Mouse (Mus musculus): ENCODE measurements around the gene Sumo1. TPM values are rescaled to one million over a fixed set of nuclear protein-coding genes. Genes with fewer than 3 reads are reported as not detected.
A peak's percentile ranks its signal among the peaks of the same experiment; 100 is the strongest.

The Sumo1 gene
- total and polyA plus RNA-seq, 3 experiments = 122 to 505 (median 296) TPM

GRCm38 (mm10) chr1:59669962-59670630 lies 538 bp downstream of the Sumo1 start:
- Histone ChIP-seq H3K4me2 (ENCODE audit: insufficient read depth, low read depth, poor library complexity, severe bottlenecking) (peak overlapping the region; percentile 71), H3K9ac (ENCODE audit: insufficient read depth, low read depth) (peak overlapping the region; percentile 95), H3K9me3 (replicated peaks; ENCODE audit: low read length) (no peaks in the 10 kb centered on the region), H3K4me3 (replicated peaks in 1 of 3; ENCODE audit: low read depth in 2 of 3, low read length in 2 of 3, poor library complexity in 1 of 3) (peak overlapping the region; percentile 87 to 97 (median 89)), H3K27me3 (replicated peaks) (no peaks in the 10 kb centered on the region), H3K27ac (ENCODE audit: insufficient read depth, low read depth) (peak overlapping the region; percentile 64), H3K79me2 (replicated peaks; ENCODE audit: control insufficient read depth, extremely low read depth, insufficient read depth, poor library complexity, severe bottlenecking) (peaks cover 67% of the 10 kb centered on the region), H3K4me1 (ENCODE audit: control insufficient read depth in 1 of 2, insufficient read depth in 2 of 2) (peaks cover 6 to 46% of the 10 kb centered on the region in 2 experiments; a peak in 3 of 4 replicates), H3K36me3 (replicated peaks in 1 of 2; ENCODE audit: control insufficient read depth in 1 of 2, insufficient read depth in 1 of 2, low read length in 1 of 2) (peaks cover 2 to 23% of the 10 kb centered on the region in 2 experiments)
- dilution Hi-C loops (cut with MboI; ENCODE audit: extremely low pct_ligation_motif_present, extremely low pct_unique_long_range_greater_than_20kb, low sequenced_read_pairs) = no loop called here
- in situ Hi-C loops (cut with MboI; ENCODE audit: low pct_ligation_motif_present, low pct_unique_long_range_greater_than_20kb, low sequenced_read_pairs) = no loop called here
- DNase-seq (ENCODE audit: extremely low read depth) = peak; percentile 56
- no peak for TF ChIP-seq CHD1 (IDR thresholded peaks at IDR 0.05; ENCODE audit: low read depth, low read length)
- peak; percentile 41; the same call in 1 of the 2 replicates for TF ChIP-seq HCFC1 (IDR thresholded peaks at IDR 0.05; ENCODE audit: low read depth, low read length)
- no peak for TF ChIP-seq CHD2 (IDR thresholded peaks at IDR 0.05; ENCODE audit: low read length)
- 0 out of 2 replicates have a peak, but pooled peaks have one; percentile 36 for TF ChIP-seq UBTF (IDR thresholded peaks at IDR 0.05; ENCODE audit: low read depth, low read length)
- TF ChIP-seq SMC3 (IDR thresholded peaks at IDR 0.05; ENCODE audit: low read depth, low read length) = no peak
- no peak for TF ChIP-seq MAFK (IDR thresholded peaks at IDR 0.05; ENCODE audit: insufficient replicate concordance, low read length)
- no peak for TF ChIP-seq JUN (IDR thresholded peaks at IDR 0.05; ENCODE audit: insufficient read depth, low read depth, low read length)
- no peak for TF ChIP-seq CTCF (conservative IDR thresholded peaks at IDR 0.05 in 1 of 2, IDR thresholded peaks at IDR 0.05 in 1 of 2; ENCODE audit: low read depth in 2 of 2, low read length in 2 of 2)
- TF ChIP-seq ELF1 (IDR thresholded peaks at IDR 0.05; ENCODE audit: low read depth, low read length) = peak; percentile 24; the same call in 1 of the 2 replicates
- TF ChIP-seq GABPA (IDR thresholded peaks at IDR 0.05; ENCODE audit: insufficient replicate concordance, low read depth, low read length) = no peak
- TF ChIP-seq EP300 (IDR thresholded peaks at IDR 0.05; ENCODE audit: low read length) = no peak
- TF ChIP-seq TCF12 (IDR thresholded peaks at IDR 0.05; ENCODE audit: low read depth, low read length) = no peak
- no peak for TF ChIP-seq E2F4 (IDR thresholded peaks at IDR 0.05; ENCODE audit: insufficient replicate concordance, low read depth, low read length)
- no peak for TF ChIP-seq JUND (conservative IDR thresholded peaks at IDR 0.05; ENCODE audit: low read depth, low read length)
- TF ChIP-seq USF2 (conservative IDR thresholded peaks at IDR 0.05; ENCODE audit: low read depth, low read length) = no peak
- peak; percentile 60 for TF ChIP-seq SIN3A (IDR thresholded peaks at IDR 0.05; ENCODE audit: low read length)
- TF ChIP-seq MEF2A (IDR thresholded peaks at IDR 0.05; ENCODE audit: borderline replicate concordance, low read depth, low read length) = peak; percentile 14; the same call in 1 of the 2 replicates
- no peak for TF ChIP-seq ZKSCAN1 (IDR thresholded peaks at IDR 0.05; ENCODE audit: borderline replicate concordance, low read depth, low read length)
- TF ChIP-seq MAX (IDR thresholded peaks at IDR 0.05; ENCODE audit: low read length) = 0 out of 2 replicates have a peak, but pooled peaks have one; percentile 13
- no peak for TF ChIP-seq USF1 (IDR thresholded peaks at IDR 0.05; ENCODE audit: low read depth, low read length)
- TF ChIP-seq IRF4 (IDR thresholded peaks at IDR 0.05; ENCODE audit: low read depth, low read length) = no peak; the same call in 1 of the 2 replicates
- no peak for TF ChIP-seq TBP (conservative IDR thresholded peaks at IDR 0.05; ENCODE audit: low read depth, low read length)
- TF ChIP-seq KAT2A (IDR thresholded peaks at IDR 0.05; ENCODE audit: insufficient replicate concordance, low read length) = 0 out of 2 replicates have a peak, but pooled peaks have one; percentile 25
- peak; percentile 18; the same call in 1 of the 2 replicates for TF ChIP-seq NELFE (IDR thresholded peaks at IDR 0.05; ENCODE audit: low read depth, low read length)
- TF ChIP-seq ETS1 (conservative IDR thresholded peaks at IDR 0.05; ENCODE audit: low read depth, low read length) = peak; percentile 41; the same call in 1 of the 2 replicates
- peak; percentile 90 for TF ChIP-seq ZNF384 (IDR thresholded peaks at IDR 0.05; ENCODE audit: low read depth, low read length)
- 0 out of 2 replicates have a peak, but pooled peaks have one; percentile 19 for TF ChIP-seq MXI1 (IDR thresholded peaks at IDR 0.05; ENCODE audit: low read depth, low read length)
- no peak for TF ChIP-seq POLR2AphosphoS2 (IDR thresholded peaks at IDR 0.05; ENCODE audit: low read depth, low read length)
